Mouse (Mus musculus) cortical plate, adult 2 months (tissue): ENCODE measurements around the gene Pygb.

Source experiments
- CTCF ChIP-seq: fragments of 200-500 bp; IDR thresholded peaks from 2 replicates; pipeline ENCODE4 v1.5.1; 2011; ENCODE audit warnings: mild to moderate bottlenecking, control low read depth, low read length; ENCODE audit not compliant: insufficient read depth; ENCODE audit errors: extremely low read depth
- POLR2A ChIP-seq: fragments of 200-500 bp; IDR thresholded peaks from 2 replicates; pipeline ENCODE4 v1.6.1; 2011; ENCODE audit warnings: mild to moderate bottlenecking, low read length, control low read depth; ENCODE audit not compliant: insufficient read depth; ENCODE audit errors: extremely low read depth

DNA sequence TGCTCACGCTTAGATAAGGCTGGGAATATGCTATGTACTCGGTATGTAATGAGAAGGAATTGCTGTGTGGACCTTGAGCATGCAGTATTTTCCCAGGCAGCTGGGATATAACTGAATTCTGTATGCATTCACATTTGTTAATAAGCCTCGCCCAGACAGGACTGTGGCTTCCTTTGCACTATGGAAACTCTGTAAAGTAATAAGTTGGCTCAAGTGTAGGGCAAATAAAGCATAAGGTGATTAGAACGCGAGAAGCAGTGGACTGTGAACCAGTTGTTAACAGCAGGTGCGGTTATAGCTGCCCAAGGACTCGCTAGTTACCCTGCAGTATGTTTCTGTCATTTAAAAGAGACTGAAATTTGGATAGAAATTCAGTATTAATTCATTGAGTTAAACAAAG is 11.5 kb downstream of the Pygb start:
- TF ChIP-seq CTCF (no peak), POLR2A (no peak)
